In genomic region chr5:43608073-43608472, GRCm38 (mm10) we compare ENCODE assay signal across 26 mouse cellular contexts. TPM values are rescaled to one million over a fixed set of nuclear protein-coding genes. Genes with fewer than 3 reads are reported as not detected.
A peak's percentile ranks its signal among the peaks of the same experiment; 100 is the strongest.
DNase-seq lines count a peak whose midpoint lies in the region; ATAC-seq and TF ChIP-seq lines count a peak whose summit lies in the region.
"Had no signal": no experiment of that assay in that cellular context is flagged by ENCODE, and none has a peak within 500 bp of the region (broad histone marks: within the 10 kb centered on the region; RNA-seq: fewer than 3 reads in every experiment).

No protein-coding gene starts in this region.

- H3K36me3 ChIP-seq in forebrain, embryonic 11.5 days (ENCODE audit: control insufficient read depth, insufficient read depth, low read length) = no peaks in the 10 kb centered on the region
- no peaks in the 10 kb centered on the region for H3K36me3 ChIP-seq in forebrain, postnatal 0 days (ENCODE audit: insufficient read depth)
- H3K36me3 ChIP-seq in hindbrain, embryonic 13.5 days = no peaks in the 10 kb centered on the region
- no peaks in the 10 kb centered on the region for H3K36me3 ChIP-seq in hindbrain, embryonic 12.5 days
- no peaks in the 10 kb centered on the region for H3K36me3 ChIP-seq in neural tube, embryonic 14.5 days (ENCODE audit: control insufficient read depth, insufficient read depth, low read length)
- no peaks in the 10 kb centered on the region for H3K36me3 ChIP-seq in neural tube, embryonic 15.5 days
- H3K36me3 ChIP-seq: G1E; heart, embryonic 10.5 days; heart, embryonic 13.5 days had no signal

- no peaks in the 10 kb centered on the region for H3K27me3 ChIP-seq in forebrain, embryonic 11.5 days (ENCODE audit: control insufficient read depth, insufficient read depth, low read length)
- H3K27me3 ChIP-seq in forebrain, postnatal 0 days (ENCODE audit: insufficient read depth, low read length) = no peaks in the 10 kb centered on the region
- no peaks in the 10 kb centered on the region for H3K27me3 ChIP-seq in hindbrain, embryonic 13.5 days
- H3K27me3 ChIP-seq in hindbrain, embryonic 12.5 days = no peaks in the 10 kb centered on the region
- H3K27me3 ChIP-seq in neural tube, embryonic 14.5 days (ENCODE audit: control insufficient read depth, insufficient read depth, low read length) = no peaks in the 10 kb centered on the region
- no peaks in the 10 kb centered on the region for H3K27me3 ChIP-seq in neural tube, embryonic 15.5 days (replicated peaks)
- H3K27me3 ChIP-seq: CH12.LX; heart, embryonic 13.5 days; Patski had no signal

- 63% methylated on average over 3 of the region's 3 CpGs for WGBS in forebrain, embryonic 11.5 days
- 30% methylated on average over 3 of the region's 3 CpGs for WGBS in forebrain, postnatal 0 days
- 63% methylated on average over 3 of the region's 3 CpGs for WGBS in hindbrain, embryonic 13.5 days
- 84% methylated on average over 3 of the region's 3 CpGs for WGBS in hindbrain, embryonic 12.5 days
- 64% methylated on average over 3 of the region's 3 CpGs for WGBS in neural tube, embryonic 14.5 days
- WGBS in neural tube, embryonic 15.5 days = 56% methylated on average over 3 of the region's 3 CpGs

- H3K9me3 ChIP-seq in forebrain, embryonic 11.5 days (ENCODE audit: control insufficient read depth, low read length) = no peaks in the 10 kb centered on the region
- no peaks in the 10 kb centered on the region for H3K9me3 ChIP-seq in forebrain, postnatal 0 days (ENCODE audit: low read length)
- no peaks in the 10 kb centered on the region for H3K9me3 ChIP-seq in hindbrain, embryonic 13.5 days
- no peaks in the 10 kb centered on the region for H3K9me3 ChIP-seq in hindbrain, embryonic 12.5 days (replicated peaks)
- H3K9me3 ChIP-seq in neural tube, embryonic 14.5 days (ENCODE audit: control insufficient read depth, low read length) = no peaks in the 10 kb centered on the region
- H3K9me3 ChIP-seq in neural tube, embryonic 15.5 days (replicated peaks) = no peaks in the 10 kb centered on the region
- H3K9me3 ChIP-seq: G1E; heart, embryonic 10.5 days; heart, embryonic 13.5 days had no signal

- ATAC-seq in forebrain, embryonic 11.5 days (replicated peaks; ENCODE audit: low FRiP score) = peak; percentile 70
- ATAC-seq in forebrain, postnatal 0 days = no peak
- peak; percentile 52; the same call in 1 of the 2 replicates for ATAC-seq in hindbrain, embryonic 13.5 days (ENCODE audit: low FRiP score)
- no peak for ATAC-seq in hindbrain, embryonic 12.5 days (ENCODE audit: low FRiP score)
- peak; percentile 72 for ATAC-seq in neural tube, embryonic 14.5 days (ENCODE audit: low read depth)
- peak; percentile 82 for ATAC-seq in neural tube, embryonic 15.5 days (ENCODE audit: low FRiP score)
- ATAC-seq in CD4-positive, CD25-positive, alpha-beta regulatory T cell, adult 4 months = no peak
- ATAC-seq: intestine, postnatal 0 days; Patski had no signal

- no peak overlapping the region for H3K9ac ChIP-seq in forebrain, embryonic 11.5 days (ENCODE audit: low read length)
- H3K9ac ChIP-seq in forebrain, postnatal 0 days = no peak overlapping the region
- H3K9ac ChIP-seq in hindbrain, embryonic 13.5 days = no peak overlapping the region
- no peak overlapping the region for H3K9ac ChIP-seq in hindbrain, embryonic 12.5 days
- H3K9ac ChIP-seq in neural tube, embryonic 14.5 days (replicated peaks; ENCODE audit: low read depth, low read length) = no peak overlapping the region
- H3K9ac ChIP-seq in neural tube, embryonic 15.5 days (replicated peaks) = no peak overlapping the region
- H3K9ac ChIP-seq: heart, embryonic 13.5 days had no signal

- H3K27ac ChIP-seq in forebrain, embryonic 11.5 days (ENCODE audit: low read depth, low read length) = no peak overlapping the region
- no peak overlapping the region for H3K27ac ChIP-seq in forebrain, postnatal 0 days (ENCODE audit: low read depth, low read length)
- no peak overlapping the region for H3K27ac ChIP-seq in hindbrain, embryonic 13.5 days
- H3K27ac ChIP-seq in hindbrain, embryonic 12.5 days = no peak overlapping the region
- no peak overlapping the region for H3K27ac ChIP-seq in neural tube, embryonic 14.5 days (ENCODE audit: low read depth, low read length)
- no peak overlapping the region for H3K27ac ChIP-seq in neural tube, embryonic 15.5 days (replicated peaks)
- H3K27ac ChIP-seq: heart, adult 2 months; heart, embryonic 10.5 days; heart, embryonic 13.5 days had no signal

- no peaks in the 10 kb centered on the region for H3K4me1 ChIP-seq in forebrain, embryonic 11.5 days (replicated peaks; ENCODE audit: control insufficient read depth, insufficient read depth, low read length)
- H3K4me1 ChIP-seq in forebrain, postnatal 0 days (ENCODE audit: insufficient read depth) = no peaks in the 10 kb centered on the region
- H3K4me1 ChIP-seq in hindbrain, embryonic 13.5 days (replicated peaks) = peaks cover 11% of the 10 kb centered on the region
- H3K4me1 ChIP-seq in hindbrain, embryonic 12.5 days = no peaks in the 10 kb centered on the region
- H3K4me1 ChIP-seq in neural tube, embryonic 14.5 days (ENCODE audit: control insufficient read depth, insufficient read depth, low read length) = no peaks in the 10 kb centered on the region
- H3K4me1 ChIP-seq in neural tube, embryonic 15.5 days = peaks cover 9% of the 10 kb centered on the region; the same call in 1 of the 2 replicates
- H3K4me1 ChIP-seq: heart, embryonic 10.5 days had no signal

- H3K4me3 ChIP-seq in forebrain, embryonic 11.5 days (ENCODE audit: low read depth, low read length) = no peak overlapping the region
- no peak overlapping the region for H3K4me3 ChIP-seq in forebrain, postnatal 0 days (ENCODE audit: low read depth, low read length)
- no peak overlapping the region for H3K4me3 ChIP-seq in hindbrain, embryonic 13.5 days
- no peak overlapping the region for H3K4me3 ChIP-seq in hindbrain, embryonic 12.5 days
- H3K4me3 ChIP-seq in neural tube, embryonic 14.5 days (ENCODE audit: low read depth, low read length) = no peak overlapping the region
- no peak overlapping the region for H3K4me3 ChIP-seq in neural tube, embryonic 15.5 days (replicated peaks)
- H3K4me3 ChIP-seq: heart, adult 2 months; heart, embryonic 10.5 days; heart, embryonic 13.5 days had no signal

- no peak for DNase-seq in forebrain, embryonic 11.5 days (ENCODE audit: low spot score)
- DNase-seq in forebrain, postnatal 0 days = no peak
- DNase-seq in neural tube, embryonic 10.5 days (ENCODE audit: extremely low spot score, low spot score) = no peak
- DNase-seq: adrenal gland, postnatal 10 days; adrenal gland, postnatal 36 days; cerebellum, adult 11-12 months; cerebellum, adult 8-10 months; cerebellum, postnatal 10 days; cerebellum, postnatal 36 days; gastrocnemius, postnatal 10 days; gastrocnemius, postnatal 36 days; heart, adult 2 months; heart, postnatal 14 days; heart, postnatal 4 days; kidney, adult 2 months had no signal

- TF ChIP-seq CTCF in forebrain, postnatal 0 days (IDR thresholded peaks at IDR 0.05; ENCODE audit: low read depth) = no peak

- H3K4me2 ChIP-seq in forebrain, embryonic 11.5 days (ENCODE audit: low read depth, low read length, severe bottlenecking) = no peak overlapping the region
- H3K4me2 ChIP-seq in forebrain, postnatal 0 days (ENCODE audit: low read depth) = no peak overlapping the region
- no peak overlapping the region for H3K4me2 ChIP-seq in hindbrain, embryonic 13.5 days
- H3K4me2 ChIP-seq in hindbrain, embryonic 12.5 days (replicated peaks) = no peak overlapping the region
- H3K4me2 ChIP-seq in neural tube, embryonic 14.5 days (ENCODE audit: low read depth, low read length) = no peak overlapping the region
- no peak overlapping the region for H3K4me2 ChIP-seq in neural tube, embryonic 15.5 days
- H3K4me2 ChIP-seq: heart, embryonic 13.5 days had no signal

RNA-seq across cellular contexts. Expression of gene Cc2d2a, which starts 54.1 kb away (rescaled TPM):
- polyA plus RNA-seq in forebrain, embryonic 11.5 days (2014; fragmentation: Nextera tagmentation; extraction: Ambion mirVana) = 8.1 and 9.2 TPM in 2 replicates
- 9.4 and 10.2 TPM in 2 replicates for total RNA-seq in forebrain, postnatal 0 days (2014; rRNA removed)
- polyA plus RNA-seq in forebrain, postnatal 0 days (2015; fragmentation: Nextera tagmentation; extraction: Ambion mirVana) = 3.2 and 5.6 TPM in 2 replicates
- 7.3 and 8.0 TPM in 2 replicates for polyA plus RNA-seq in hindbrain, embryonic 13.5 days (2015; fragmentation: Nextera tagmentation; extraction: Ambion mirVana)
- 10.1 and 10.9 TPM in 2 replicates for polyA plus RNA-seq in hindbrain, embryonic 12.5 days (2016; fragmentation: Nextera tagmentation; extraction: Ambion mirVana)
- 7.2 and 8.6 TPM in 2 replicates for polyA plus RNA-seq in neural tube, embryonic 14.5 days (2014; fragmentation: Nextera tagmentation; extraction: Ambion mirVana)
- polyA plus RNA-seq in neural tube, embryonic 15.5 days (2015; fragmentation: Nextera tagmentation; extraction: Ambion mirVana) = 7.6 and 8.4 TPM in 2 replicates
- polyA plus RNA-seq in CD4-positive, CD25-positive, alpha-beta regulatory T cell, adult 4 months (2017; shearing (Covaris generic)) = 1 to 10 TPM; 1.4 to 1.7 TPM
- total RNA-seq: G1E had no signal
- polyA plus RNA-seq: G1E had no signal

Comparison
In these comparisons a context has a peak if more than half of its experiments do, and no peak if none do; other contexts are left out.
1. ATAC-seq: peak in forebrain, embryonic 11.5 days (single experiment), hindbrain, embryonic 13.5 days (single experiment), neural tube, embryonic 14.5 days (single experiment) and neural tube, embryonic 15.5 days (single experiment); none in forebrain, postnatal 0 days (single experiment), hindbrain, embryonic 12.5 days (single experiment) and CD4-positive, CD25-positive, alpha-beta regulatory T cell, adult 4 months (single experiment).